Mouse (Mus musculus) bone marrow macrophage, adult 2 months (primary cell): ENCODE results near the gene A730049H05Rik.

Source experiments
- CTCF ChIP-seq: IDR thresholded peaks from 2 replicates; pipeline ENCODE4 v1.5.1; 2012; ENCODE audit warnings: low read depth, mild to moderate bottlenecking, low read length, moderate library complexity
- POLR2A ChIP-seq: IDR thresholded peaks from 2 replicates; pipeline ENCODE4 v1.6.1; 2012; ENCODE audit warnings: mild to moderate bottlenecking, low read depth, low read length, borderline replicate concordance

GRCm38 (mm10) chr6:92874854-92875253 is 58.6 kb downstream of the A730049H05Rik start:
- no peak for TF ChIP-seq CTCF
- TF ChIP-seq POLR2A, result no peak
